Comparison of ENCODE assay signal across 16 mouse cellular contexts in the genomic region with DNA sequence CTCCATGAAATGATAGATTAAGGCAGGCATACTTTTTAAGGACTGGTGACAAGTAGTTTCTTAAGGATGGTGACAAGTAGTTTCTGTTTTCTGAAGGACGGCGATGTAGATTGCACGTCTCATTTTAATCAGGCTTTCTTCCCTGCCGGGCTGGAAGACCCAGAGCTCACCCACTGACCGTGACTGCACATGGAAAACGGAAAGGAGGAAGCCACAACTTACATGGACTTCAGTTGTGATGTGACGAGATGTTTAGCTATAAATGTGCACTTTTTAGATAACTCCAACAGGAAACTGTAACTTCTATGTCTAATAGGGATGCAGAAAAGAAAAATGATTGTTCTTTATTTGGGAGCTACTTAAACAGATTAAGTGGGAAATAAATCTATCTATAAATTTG.
"Had no signal": no experiment of that assay in that cellular context is flagged by ENCODE, and none has a peak within 500 bp of the region (broad histone marks: within the 10 kb centered on the region; RNA-seq: fewer than 3 reads in every experiment).

No protein-coding gene starts in this region.

- H3K4me3 ChIP-seq: left cerebral cortex, adult 2 months; liver, embryonic 13.5 days; midbrain, embryonic 13.5 days had no signal

- H3K4me1 ChIP-seq: midbrain, embryonic 13.5 days had no signal

- H3K9me3 ChIP-seq: liver, embryonic 13.5 days; midbrain, embryonic 13.5 days had no signal

- ATAC-seq: hindbrain, postnatal 0 days; inflammation-experienced regulatory T-cells, adult 6 months; intestine, embryonic 16.5 days; midbrain, embryonic 13.5 days; midbrain, embryonic 16.5 days had no signal

- DNase-seq: kidney, adult 18-20 months; kidney, adult 9 months; kidney, postnatal 10 days; kidney, postnatal 36 days; layer of hippocampus, postnatal 36 days; liver, embryonic 13.5 days; lung, embryonic 14.5 days; lung, postnatal 4 days; thymus, adult 18-20 months; thymus, postnatal 36 days had no signal

- H3K27me3 ChIP-seq: liver, embryonic 13.5 days; midbrain, embryonic 13.5 days had no signal

- H3K36me3 ChIP-seq: liver, embryonic 13.5 days; midbrain, embryonic 13.5 days had no signal

- H3K9ac ChIP-seq: liver, embryonic 13.5 days; lung, embryonic 14.5 days; midbrain, embryonic 13.5 days had no signal

- H3K4me2 ChIP-seq: liver, embryonic 13.5 days; lung, embryonic 14.5 days; midbrain, embryonic 13.5 days had no signal

- H3K27ac ChIP-seq: hindbrain, postnatal 0 days; left cerebral cortex, adult 2 months; liver, embryonic 13.5 days; midbrain, embryonic 13.5 days had no signal
